Mouse (Mus musculus): ENCODE measurements around the gene H2-Q6.
A peak's percentile ranks its signal among the peaks of the same experiment; 100 is the strongest.
"Not testable (repeated sequence)": the region's sequence is repeated elsewhere in the genome, so short reads cannot be mapped to it uniquely, and the experiment has no call there.

H2-Q6 gene

GRCm38 (mm10) chr17:35435577-35435976 lies 10.9 kb downstream of the H2-Q6 start:
- DNase-seq: not testable (repeated sequence)

- DNase-seq: not testable (repeated sequence)
Measured at GRCm38 (mm10) chr17:35437386-35437936, 12.8 kb downstream of the H2-Q6 start.

GRCm38 (mm10) chr17:35438395-35438794 lies 13.7 kb downstream of the H2-Q6 start:
- DNase-seq: not testable (repeated sequence)

GRCm38 (mm10) chr17:35438885-35439284 lies 14.2 kb downstream of the H2-Q6 start, which contains the start of gene H2-Q7:
H2-Q7 (plus strand) TSS chr17:35439155.
- peak; percentile 59 for DNase-seq

GRCm38 (mm10) chr17:35439295-35439747 lies 14.7 kb downstream of the H2-Q6 start:
- DNase-seq: not testable (repeated sequence)

GRCm38 (mm10) chr17:35439925-35440645 lies 15.4 kb downstream of the H2-Q6 start:
- not testable (repeated sequence) for DNase-seq

GRCm38 (mm10) chr17:35442376-35442775 lies 17.7 kb downstream of the H2-Q6 start:
- not testable (repeated sequence) for DNase-seq

- DNase-seq: not testable (repeated sequence)
Measured at GRCm38 (mm10) chr17:35444510-35444909, 19.9 kb downstream of the H2-Q6 start.

- not testable (repeated sequence) for DNase-seq
Measured at GRCm38 (mm10) chr17:35458247-35458646, 33.6 kb downstream of the H2-Q6 start.

- DNase-seq: not testable (repeated sequence)
Measured at GRCm38 (mm10) chr17:35460513-35461341, 36.1 kb downstream of the H2-Q6 start.

- DNase-seq: peak; percentile 32
Measured at GRCm38 (mm10) chr17:35465651-35466050, 41.0 kb downstream of the H2-Q6 start.

GRCm38 (mm10) chr17:35468936-35469335 lies 44.3 kb downstream of the H2-Q6 start:
- DNase-seq: not testable (repeated sequence)

GRCm38 (mm10) chr17:35469842-35470751 lies 45.4 kb downstream of the H2-Q6 start, which contains the start of gene H2-Q10:
H2-Q10 (plus strand) TSS chr17:35470089.
- DNase-seq: no peak
